Comparison of ENCODE assay signal across 9 mouse cellular contexts in genomic region chr11:34008702-34009101, GRCm38 (mm10). TPM values are rescaled to one million over a fixed set of nuclear protein-coding genes. Genes with fewer than 3 reads are reported as not detected.
DNase-seq lines count a peak whose midpoint lies in the region; TF ChIP-seq lines count a peak whose summit lies in the region.
"Had no signal": no experiment of that assay in that cellular context is flagged by ENCODE, and none has a peak within 500 bp of the region (broad histone marks: within the 10 kb centered on the region; RNA-seq: fewer than 3 reads in every experiment).

No protein-coding gene starts in this region.

- H3K27ac ChIP-seq in CH12.LX (ENCODE audit: insufficient read depth, low read depth) = peak overlapping the region; percentile 89
- peak overlapping the region; percentile 88 for H3K27ac ChIP-seq in macrophage
- H3K27ac ChIP-seq: neural tube, embryonic 12.5 days had no signal

- TF ChIP-seq CTCF in CH12.LX (conservative IDR thresholded peaks at IDR 0.05 in 1 of 2, IDR thresholded peaks at IDR 0.05 in 1 of 2; ENCODE audit: low read depth in 2 of 2, low read length in 2 of 2) = peak; percentile 89 to 98

- H3K9me3 ChIP-seq in CH12.LX (replicated peaks; ENCODE audit: low read length) = peaks cover 5% of the 10 kb centered on the region
- H3K9me3 ChIP-seq: neural tube, embryonic 12.5 days had no signal

- H3K9ac ChIP-seq in CH12.LX (ENCODE audit: insufficient read depth, low read depth) = peak overlapping the region; percentile 96
- H3K9ac ChIP-seq: neural tube, embryonic 12.5 days had no signal

- no peaks in the 10 kb centered on the region for H3K36me3 ChIP-seq in CH12.LX (replicated peaks in 1 of 2; ENCODE audit: control insufficient read depth in 1 of 2, insufficient read depth in 1 of 2, low read length in 1 of 2)
- no peaks in the 10 kb centered on the region for H3K36me3 ChIP-seq in macrophage (ENCODE audit: inconsistent target)
- H3K36me3 ChIP-seq: neural tube, embryonic 12.5 days had no signal

- intact Hi-C loops in heart, postnatal 10 days (cut with DNase I) = loop anchor here (5.0 kb wide), 2 partner anchors 81 to 204 kb away; no protein-coding TSS in a partner anchor

- peak; percentile 51; the same call in 1 of the 2 replicates for TF ChIP-seq EP300 in CH12.LX (IDR thresholded peaks at IDR 0.05; ENCODE audit: low read length)

- 4% methylated on average over 9 of the region's 9 CpGs for WGBS in macrophage (ENCODE audit: missing documents)

- peak overlapping the region; percentile 75 for H3K4me2 ChIP-seq in CH12.LX (ENCODE audit: insufficient read depth, low read depth, poor library complexity, severe bottlenecking)
- H3K4me2 ChIP-seq: neural tube, embryonic 12.5 days had no signal

- TF ChIP-seq RAD21 in CH12.LX (IDR thresholded peaks at IDR 0.05; ENCODE audit: low read depth, low read length) = peak; percentile 82

- TF ChIP-seq POLR2A in CH12.LX (IDR thresholded peaks at IDR 0.05; ENCODE audit: low read depth, low read length) = 0 out of 2 replicates have a peak, but pooled peaks have one; percentile 14

- dilution Hi-C loops in CH12.LX (cut with MboI; ENCODE audit: extremely low pct_ligation_motif_present, extremely low pct_unique_long_range_greater_than_20kb, low sequenced_read_pairs) = no loop called here

- H3K79me2 ChIP-seq in CH12.LX (replicated peaks; ENCODE audit: control insufficient read depth, extremely low read depth, insufficient read depth, poor library complexity, severe bottlenecking) (no peaks in the 10 kb centered on the region), macrophage (ENCODE audit: inconsistent target) (no peaks in the 10 kb centered on the region)

- peaks cover 25 to 51% of the 10 kb centered on the region in 2 experiments for H3K4me1 ChIP-seq in CH12.LX (ENCODE audit: control insufficient read depth in 1 of 2, insufficient read depth in 2 of 2)
- H3K4me1 ChIP-seq: neural tube, embryonic 12.5 days had no signal

- DNase-seq in adrenal gland, adult (ENCODE audit: inconsistent age in 2 of 2, low spot score in 1 of 2) = peak; percentile 55 to 79
- DNase-seq in adrenal gland, postnatal 4 days (ENCODE audit: low spot score in 2 of 2) = no peak
- peak; percentile 94 for DNase-seq in CH12.LX (ENCODE audit: extremely low read depth)
- DNase-seq in cerebellum, postnatal 14 days = peak; percentile 73 to 75
- DNase-seq in heart, postnatal 10 days = peak; percentile 61 to 65
- peak; percentile 64 to 70 for DNase-seq in left cerebral cortex, adult 18-20 months (ENCODE audit: low spot score in 2 of 2)
- DNase-seq in right cerebral cortex, postnatal 36 days (ENCODE audit: low spot score in 2 of 2) = peak; percentile 17 to 36

- in situ Hi-C loops in CH12.LX (cut with MboI; ENCODE audit: low pct_ligation_motif_present, low pct_unique_long_range_greater_than_20kb, low sequenced_read_pairs) = loop anchor here (10.0 kb wide), 1 partner anchor 66 kb away; no protein-coding TSS in a partner anchor

- H3K4me3 ChIP-seq in CH12.LX (replicated peaks in 1 of 3; ENCODE audit: low read depth in 2 of 3, low read length in 2 of 3, poor library complexity in 1 of 3) = peak overlapping the region; percentile 40 to 51 (median 46)
- no peak overlapping the region for H3K4me3 ChIP-seq in macrophage (ENCODE audit: inconsistent target)
- H3K4me3 ChIP-seq: neural tube, embryonic 12.5 days had no signal

- no peaks in the 10 kb centered on the region for H3K27me3 ChIP-seq in CH12.LX (replicated peaks)
- H3K27me3 ChIP-seq: neural tube, embryonic 12.5 days had no signal

TF ChIP-seq in CH12.LX, 34 proteins besides CTCF, POLR2A, EP300 and RAD21 (continues in another document):
- TF ChIP-seq ZMIZ1 (IDR thresholded peaks at IDR 0.05; ENCODE audit: low read depth, low read length) (no peak), RCOR1 (conservative IDR thresholded peaks at IDR 0.05; ENCODE audit: low read depth, low read length) (no peak), JUND (conservative IDR thresholded peaks at IDR 0.05; ENCODE audit: low read depth, low read length) (peak; percentile 58), ZKSCAN1 (IDR thresholded peaks at IDR 0.05; ENCODE audit: borderline replicate concordance, low read depth, low read length) (no peak), ELF1 (IDR thresholded peaks at IDR 0.05; ENCODE audit: low read depth, low read length) (no peak; the same call in 1 of the 2 replicates), UBTF (IDR thresholded peaks at IDR 0.05; ENCODE audit: low read depth, low read length) (no peak), ZNF384 (IDR thresholded peaks at IDR 0.05; ENCODE audit: low read depth, low read length) (no peak), MEF2A (IDR thresholded peaks at IDR 0.05; ENCODE audit: borderline replicate concordance, low read depth, low read length) (peak; percentile 36; the same call in 1 of the 2 replicates), MXI1 (IDR thresholded peaks at IDR 0.05; ENCODE audit: low read depth, low read length) (no peak), HCFC1 (IDR thresholded peaks at IDR 0.05; ENCODE audit: low read depth, low read length) (peak; percentile 39; the same call in 1 of the 2 replicates), TCF12 (IDR thresholded peaks at IDR 0.05; ENCODE audit: low read depth, low read length) (peak; percentile 69; the same call in 1 of the 2 replicates), TBP (conservative IDR thresholded peaks at IDR 0.05; ENCODE audit: low read depth, low read length) (0 out of 2 replicates have a peak, but pooled peaks have one; percentile 20), ZC3H11A (IDR thresholded peaks at IDR 0.05; ENCODE audit: low read depth, low read length) (no peak), MAZ (IDR thresholded peaks at IDR 0.05; ENCODE audit: low read depth, low read length) (0 out of 2 replicates have a peak, but pooled peaks have one; percentile 44), BHLHE40 (IDR thresholded peaks at IDR 0.05; ENCODE audit: low read depth, low read length) (peak; percentile 44), SMC3 (IDR thresholded peaks at IDR 0.05; ENCODE audit: low read depth, low read length) (peak; percentile 95), KAT2A (IDR thresholded peaks at IDR 0.05; ENCODE audit: insufficient replicate concordance, low read length) (0 out of 2 replicates have a peak, but pooled peaks have one; percentile 10), ETS1 (conservative IDR thresholded peaks at IDR 0.05; ENCODE audit: low read depth, low read length) (peak; percentile 60; the same call in 1 of the 2 replicates), MAX (IDR thresholded peaks at IDR 0.05; ENCODE audit: low read length) (no peak), POLR2AphosphoS2 (IDR thresholded peaks at IDR 0.05; ENCODE audit: low read depth, low read length) (no peak), NRF1 (IDR thresholded peaks at IDR 0.05; ENCODE audit: low read depth, low read length) (no peak), USF2 (conservative IDR thresholded peaks at IDR 0.05; ENCODE audit: low read depth, low read length) (peak; percentile 16), CHD1 (IDR thresholded peaks at IDR 0.05; ENCODE audit: low read depth, low read length) (0 out of 2 replicates have a peak, but pooled peaks have one; percentile 34), CHD2 (IDR thresholded peaks at IDR 0.05; ENCODE audit: low read length) (no peak), JUN (IDR thresholded peaks at IDR 0.05; ENCODE audit: insufficient read depth, low read depth, low read length) (no peak), IRF4 (IDR thresholded peaks at IDR 0.05; ENCODE audit: low read depth, low read length) (peak; percentile 57; the same call in 1 of the 2 replicates), SIN3A (IDR thresholded peaks at IDR 0.05; ENCODE audit: low read length) (peak; percentile 67; the same call in 1 of the 2 replicates), MAFK (IDR thresholded peaks at IDR 0.05; ENCODE audit: insufficient replicate concordance, low read length) (no peak), E2F4 (IDR thresholded peaks at IDR 0.05; ENCODE audit: insufficient replicate concordance, low read depth, low read length) (no peak), PAX5 (IDR thresholded peaks at IDR 0.05; ENCODE audit: low read length) (no peak), MYC (IDR thresholded peaks at IDR 0.05; ENCODE audit: low read depth, low read length) (peak; percentile 72)

RNA-seq across cellular contexts. Expression of gene Kcnip1, which starts 15.8 kb away (rescaled TPM):
- total RNA-seq in adrenal gland, postnatal 4 days (2021) = 1 to 10 TPM; 6.6 to 7.3 TPM
- total RNA-seq in CH12.LX (2012; rRNA removed) (0.04 TPM in 2 replicates), CH12.LX (2014; rRNA removed) (0.14 TPM in 1 of 2 replicates, not detected in the other)
- polyA plus RNA-seq in CH12.LX (2012; ENCODE audit: insufficient read length, low read depth) (0.17 TPM in 1 of 2 replicates, not detected in the other), macrophage (2018) (not detected in 3 replicates)
- total RNA-seq in heart, postnatal 10 days (2021) = not detected
- 10 to 100 TPM; 25.2 to 32.8 TPM for total RNA-seq in left cerebral cortex, adult 18-20 months (2021)
- total RNA-seq in macrophage (2018; cell fraction: chromatin; rRNA removed) = under 1 TPM in 3 of 26 experiments, not detected in 23; 0.13 to 0.33 (median 0.26) TPM
- not detected for total RNA-seq in macrophage (2018; cell fraction: cytosol; rRNA removed)
- not detected for total RNA-seq in macrophage (2018; cell fraction: nucleus; rRNA removed)

RNA-seq across cellular contexts. Expression of gene Lcp2, which starts 38.0 kb away (rescaled TPM):
- 1 to 10 TPM; 3.7 to 4.7 TPM for total RNA-seq in adrenal gland, postnatal 4 days (2021)
- total RNA-seq in CH12.LX (2012; rRNA removed) = 18.3 and 19.4 TPM in 2 replicates
- total RNA-seq in CH12.LX (2014; rRNA removed) = 5.9 and 24.0 TPM in 2 replicates
- 18.7 and 20.1 TPM in 2 replicates for polyA plus RNA-seq in CH12.LX (2012; ENCODE audit: insufficient read length, low read depth)
- total RNA-seq in heart, postnatal 10 days (2021) = 1 to 10 TPM; 1.6 to 2.2 TPM
- 1 to 10 TPM; 2.9 to 4.0 TPM for total RNA-seq in left cerebral cortex, adult 18-20 months (2021)
- 1,000 to 10,000 TPM in 1 of 26 experiments, 100 to 1,000 TPM in 25; 164 to 1,019 (median 482) TPM for total RNA-seq in macrophage (2018; cell fraction: chromatin; rRNA removed)
- total RNA-seq in macrophage (2018; cell fraction: cytosol; rRNA removed) = 100 to 1,000 TPM in 18 of 26 experiments, 10 to 100 TPM in 8; 66.7 to 415 (median 156) TPM
- total RNA-seq in macrophage (2018; cell fraction: nucleus; rRNA removed) = 100 to 1,000 TPM; 109 to 703 (median 344) TPM
- polyA plus RNA-seq in macrophage (2018) = 82.2 to 128 TPM (median 93.6 TPM) in 3 replicates

RNA-seq across cellular contexts. Expression of gene Kcnmb1, which starts 45.9 kb away (rescaled TPM):
- total RNA-seq in adrenal gland, postnatal 4 days (2021) = under 1 TPM; 0.17 TPM
- total RNA-seq in CH12.LX (2012; rRNA removed) (0.04 TPM in 1 of 2 replicates, not detected in the other), CH12.LX (2014; rRNA removed) (0.09 TPM in 1 of 2 replicates, not detected in the other)
- polyA plus RNA-seq in CH12.LX (2012; ENCODE audit: insufficient read length, low read depth) (0.33 and 0.49 TPM in 2 replicates), macrophage (2018) (not detected in 3 replicates)
- 1 to 10 TPM in 1 of 2 experiments, under 1 TPM in 1; 0.99 to 1.2 TPM for total RNA-seq in heart, postnatal 10 days (2021)
- total RNA-seq in left cerebral cortex, adult 18-20 months (2021) = under 1 TPM; 0.21 to 0.26 TPM
- not detected for total RNA-seq in macrophage (2018; cell fraction: chromatin; rRNA removed)
- total RNA-seq in macrophage (2018; cell fraction: cytosol; rRNA removed) = not detected
- not detected for total RNA-seq in macrophage (2018; cell fraction: nucleus; rRNA removed)

Comparison
In these comparisons a context has a peak if more than half of its experiments do, and no peak if none do; other contexts are left out.
1. DNase-seq: peak in adrenal gland, adult (2 of 2), CH12.LX (single experiment), cerebellum, postnatal 14 days (2 of 2), heart, postnatal 10 days (2 of 2), left cerebral cortex, adult 18-20 months (2 of 2) and right cerebral cortex, postnatal 36 days (2 of 2); none in adrenal gland, postnatal 4 days (0 of 2).
2. RNA of gene Kcnip1, which starts 15.8 kb away (total RNA-seq): 25.2 to 32.8 TPM in left cerebral cortex, adult 18-20 months and 6.6 to 7.3 TPM in adrenal gland, postnatal 4 days; not detected in heart, postnatal 10 days and 0.04 to 0.14 TPM in CH12.LX; every median in the first group is over 4 times any median in the second.